Mouse (Mus musculus) bone marrow, adult 2 months (tissue): ENCODE measurements around the gene Capn11. TPM values are rescaled to one million over a fixed set of nuclear protein-coding genes. Genes with fewer than 3 reads are reported as not detected.

Experiments
- H3K27ac ChIP-seq: fragments of 200-500 bp; 2 replicates; pipeline ENCODE4 v1.5.1; 2012; ENCODE audit warnings: low read depth, mild to moderate bottlenecking, control low read depth, inconsistent platforms, low read length; ENCODE audit not compliant: control insufficient read depth, poor library complexity, insufficient read depth
- H3K4me1 ChIP-seq: fragments of 200-500 bp; 2 replicates; pipeline ENCODE4 v1.6.1; 2011; ENCODE audit warnings: low read length; ENCODE audit not compliant: control insufficient read depth, insufficient read depth
- H3K4me3 ChIP-seq: fragments of 200-500 bp; replicated peaks from 2 replicates; pipeline ENCODE3; 2011; ENCODE audit warnings: mild to moderate bottlenecking, low read depth, low read length, control low read depth; ENCODE audit not compliant: control insufficient read depth
- CTCF ChIP-seq: fragments of 200-500 bp; IDR thresholded peaks from 2 replicates; pipeline ENCODE4 v1.5.1; 2011; ENCODE audit warnings: low read length, control low read depth; ENCODE audit not compliant: control insufficient read depth, insufficient read depth
- POLR2A ChIP-seq: fragments of 200-500 bp; IDR thresholded peaks from 2 replicates; pipeline ENCODE4 v1.6.1; 2011; ENCODE audit warnings: low read depth, mild to moderate bottlenecking, control low read depth, low read length, borderline replicate concordance; ENCODE audit not compliant: control insufficient read depth
- WGBS: fragments of 180-500 bp; shearing (Covaris S2); methylation state at CpG from one replicate; pipeline ENCODE4 v1.1.7; 2018; 5-methylcytosine and 5-hydroxymethylcytosine counted together
- polyA plus RNA-seq: library from polyadenylated mRNA; stranded (reverse); fragments of >200 nt; gene quantifications from 2 replicates; pipeline ENCODE4 v1.2.4, GENCODE M21; 2011; ENCODE audit warnings: low replicate concordance; ENCODE audit not compliant: missing spikeins, insufficient read depth, insufficient read length

Capn11 gene
- polyA plus RNA-seq, result 6.7 TPM in 1 of 2 replicates, not detected in the other

DNA sequence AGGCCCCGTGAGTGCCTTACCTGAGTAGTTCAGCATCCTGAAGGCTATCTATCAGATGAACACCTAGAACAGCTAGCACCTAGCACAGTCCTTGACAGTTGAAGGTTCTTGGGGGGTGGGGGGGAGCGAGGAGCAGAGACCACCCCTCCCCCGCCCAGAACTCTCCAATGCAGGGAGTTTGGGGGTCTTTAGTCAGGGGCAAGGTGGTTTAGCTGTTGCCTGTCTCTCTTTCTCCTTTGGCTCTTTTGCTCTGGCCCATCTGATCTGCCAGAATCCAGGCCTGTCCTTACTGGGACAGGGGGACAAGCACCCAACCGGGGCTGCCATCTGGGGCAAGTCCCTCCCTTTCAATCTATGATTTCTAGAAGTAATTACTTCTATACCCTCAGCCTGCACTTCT, at the start of gene Capn11:
Gene Capn11, minus strand, starts transcription at position 101 of the 400 bp plus-strand sequence.
- TF ChIP-seq CTCF (no peak), POLR2A (no peak)
- 78% methylated on average over 4 of the region's 4 CpGs for WGBS
- Histone ChIP-seq H3K27ac (no peak within 1 kb of the TSS), H3K4me3 (no peak within 1 kb of the TSS), H3K4me1 (no peaks in the 10 kb centered on the region)

DNA sequence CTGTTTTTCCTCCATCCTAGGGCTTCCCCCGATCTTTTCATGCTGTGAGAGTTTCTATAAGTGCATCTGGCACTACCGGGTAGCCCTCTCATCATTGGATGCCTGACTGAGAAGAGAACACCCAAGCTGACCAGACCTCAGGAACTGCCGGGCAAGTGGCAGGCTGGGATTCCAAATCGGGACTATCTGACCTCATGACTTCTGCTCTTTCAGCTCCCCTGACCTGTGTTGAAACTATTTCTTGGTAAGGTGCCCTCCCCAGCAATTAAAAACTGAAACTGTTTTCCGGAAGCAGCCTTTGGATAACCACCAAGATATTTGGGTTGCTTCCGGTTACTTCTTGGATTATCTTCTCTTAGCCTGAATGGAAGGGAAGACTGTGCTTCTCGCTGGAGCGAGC, 49.1 kb upstream of the Capn11 start:
- Histone ChIP-seq H3K4me1 (peaks cover 2% of the 10 kb centered on the region; the same call in 1 of the 2 replicates), H3K4me3 (no peak overlapping the region), H3K27ac (no peak overlapping the region)
- TF ChIP-seq POLR2A (no peak), CTCF (no peak)
- WGBS, result 81% methylated on average over 8 of the region's 8 CpGs

DNA sequence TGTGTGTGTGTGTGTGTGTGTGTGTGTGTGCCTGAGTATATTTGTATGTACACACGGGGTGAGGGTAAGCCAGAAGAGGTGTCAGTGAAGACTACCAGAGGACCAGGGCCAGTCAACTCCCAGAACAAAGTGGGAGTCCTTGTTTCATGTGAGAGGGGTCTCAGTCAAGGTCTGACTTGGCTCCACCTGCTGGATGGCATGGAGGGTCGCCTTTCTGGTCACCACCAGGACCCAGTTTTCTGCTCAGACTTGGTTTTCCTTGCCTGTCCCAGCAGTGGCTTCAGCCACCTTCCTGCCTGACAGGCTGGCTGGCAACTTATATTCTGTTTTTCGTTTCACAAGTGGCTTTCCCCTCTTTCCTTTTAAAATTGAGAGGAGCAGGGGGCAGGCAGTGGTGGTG, 48.3 kb upstream of the Capn11 start:
- Histone ChIP-seq H3K4me3 (no peak overlapping the region), H3K4me1 (peaks cover 2% of the 10 kb centered on the region; the same call in 1 of the 2 replicates), H3K27ac (no peak overlapping the region)
- 22% methylated on average over 3 of the region's 3 CpGs for WGBS
- no peak for TF ChIP-seq POLR2A
- TF ChIP-seq CTCF, result no peak

DNA sequence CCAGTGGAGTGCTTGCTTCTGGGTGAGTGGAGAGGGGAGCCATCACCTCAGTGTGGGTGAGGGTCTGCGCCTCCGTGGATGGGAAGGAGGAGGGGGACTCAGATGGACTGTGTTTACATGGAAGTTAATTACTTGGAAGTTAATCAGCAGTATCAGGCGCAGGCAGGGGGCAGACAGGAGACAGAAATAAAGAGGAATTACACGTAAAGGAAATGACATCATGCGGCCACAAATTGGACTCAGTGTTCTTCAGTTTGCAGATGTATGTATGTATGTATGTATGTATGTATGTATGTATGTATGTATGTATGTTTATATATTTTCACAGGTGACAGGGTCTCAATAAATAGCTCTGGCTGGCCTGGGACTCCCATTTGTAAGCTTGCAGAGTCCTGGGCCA, 47.7 kb upstream of the Capn11 start:
- no peak overlapping the region for H3K27ac ChIP-seq
- TF ChIP-seq POLR2A (no peak), CTCF (no peak)
- H3K4me3 ChIP-seq, result no peak overlapping the region
- 16% methylated on average over 5 of the region's 5 CpGs for WGBS
- H3K4me1 ChIP-seq, result peaks cover 2% of the 10 kb centered on the region; the same call in 1 of the 2 replicates

DNA sequence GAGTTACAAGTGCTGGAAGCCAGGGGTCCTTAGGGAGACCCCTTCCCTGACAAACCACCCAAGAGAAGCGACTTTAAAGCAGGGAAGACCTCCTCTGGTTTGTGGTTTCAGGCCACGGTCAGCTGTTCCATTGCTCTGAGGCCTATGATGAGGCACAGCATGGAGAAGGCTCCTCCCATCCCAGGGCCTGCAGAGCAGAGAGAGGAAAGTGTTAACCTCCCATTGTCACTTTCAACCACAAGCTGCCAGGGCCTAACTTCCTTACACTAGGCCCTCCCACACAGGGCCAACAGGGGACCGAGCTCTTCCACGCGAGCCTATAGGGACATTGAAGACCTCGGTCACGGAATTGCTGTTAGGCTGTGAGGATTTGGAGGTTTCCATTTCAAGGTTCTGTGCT, 44.1 kb upstream of the Capn11 start:
- Histone ChIP-seq H3K4me3 (no peak overlapping the region), H3K27ac (no peak overlapping the region), H3K4me1 (peaks cover 2% of the 10 kb centered on the region; the same call in 1 of the 2 replicates)
- TF ChIP-seq CTCF (no peak), POLR2A (no peak)
- 7% methylated on average over 7 of the region's 7 CpGs for WGBS

DNA sequence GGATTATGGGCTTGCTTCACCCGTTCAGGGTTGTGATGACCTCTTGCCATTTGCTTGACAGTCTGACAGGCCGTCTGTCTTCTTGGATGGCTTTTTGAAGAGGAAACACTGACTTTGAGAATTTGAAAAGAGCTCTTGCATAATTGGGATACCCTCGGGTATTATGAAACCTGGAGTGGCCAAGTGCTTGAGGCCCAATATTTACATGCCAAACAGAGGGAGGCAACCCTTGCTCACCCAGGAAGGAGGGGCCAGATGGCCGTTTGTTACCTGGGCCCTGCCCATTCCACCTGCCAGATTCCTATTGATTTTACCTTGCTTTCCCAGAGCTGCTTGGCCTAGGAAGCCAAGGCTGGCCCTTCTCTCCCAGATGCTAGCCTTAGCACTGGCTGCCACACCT, 43.1 kb upstream of the Capn11 start:
- Histone ChIP-seq H3K27ac (no peak overlapping the region), H3K4me3 (no peak overlapping the region), H3K4me1 (peaks cover 2% of the 10 kb centered on the region; the same call in 1 of the 2 replicates)
- TF ChIP-seq POLR2A, result no peak
- TF ChIP-seq CTCF, result no peak
- 32% methylated on average over 4 of the region's 4 CpGs for WGBS

DNA sequence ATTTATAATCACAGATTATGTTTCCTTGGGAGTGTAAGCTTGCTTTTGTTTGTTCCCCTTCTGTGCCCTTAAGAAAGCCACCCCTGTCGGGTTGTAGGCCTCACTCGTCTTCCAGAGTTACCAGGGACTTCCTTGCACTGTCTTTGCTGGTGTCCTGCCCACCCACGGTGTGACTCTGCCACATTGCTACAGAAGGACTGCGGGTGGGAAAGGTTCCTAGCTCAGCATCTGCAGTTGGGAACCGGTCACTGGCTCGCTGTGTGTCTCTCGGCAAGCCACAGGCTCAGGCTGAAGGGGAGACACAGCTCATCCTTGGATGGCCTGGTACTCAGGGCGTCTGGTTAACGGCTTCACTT, 42.1 kb upstream of the Capn11 start:
- WGBS, result 65% methylated on average over 9 of the region's 9 CpGs
- Histone ChIP-seq H3K4me1 (peaks cover 2% of the 10 kb centered on the region; the same call in 1 of the 2 replicates), H3K27ac (no peak overlapping the region), H3K4me3 (no peak overlapping the region)
- TF ChIP-seq CTCF (no peak), POLR2A (no peak)

DNA sequence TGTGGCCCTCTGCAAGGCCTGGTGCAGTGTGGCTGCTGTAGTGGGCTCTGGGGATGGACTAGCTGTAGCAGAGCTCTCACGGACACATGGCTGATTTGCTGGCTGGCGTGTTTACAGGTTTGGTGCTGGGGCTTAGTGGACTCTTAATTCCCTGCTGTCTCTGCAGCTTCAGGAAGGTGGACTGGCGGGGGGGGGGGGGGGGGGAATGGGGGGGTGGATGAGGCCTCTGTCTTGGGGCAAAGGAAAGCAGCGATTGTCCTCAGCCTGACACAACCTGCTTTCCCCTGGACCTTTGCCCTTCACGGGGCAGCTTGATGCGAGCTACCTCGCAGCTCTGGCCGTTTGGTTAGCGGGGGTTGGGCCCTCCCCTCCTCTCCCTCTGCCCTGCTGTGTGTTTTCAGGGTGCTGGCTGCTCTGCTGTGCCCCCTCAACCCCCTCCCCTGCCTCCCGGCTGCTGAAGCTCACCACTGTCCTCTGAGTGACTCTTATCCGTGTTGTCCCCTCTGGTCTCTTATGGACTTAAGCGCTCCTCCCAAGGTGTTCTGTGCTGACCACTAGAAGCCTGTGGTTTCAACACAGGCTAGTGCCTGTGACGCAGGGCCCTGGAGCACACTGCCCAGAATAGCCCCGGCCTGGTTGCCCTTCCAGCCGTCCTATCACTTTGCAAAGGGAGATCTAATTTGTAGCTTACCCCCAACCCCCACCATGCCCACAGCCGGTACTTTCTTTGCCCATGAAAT, 41.5 kb upstream of the Capn11 start:
- TF ChIP-seq CTCF (no peak), POLR2A (no peak)
- Histone ChIP-seq H3K27ac (no peak overlapping the region), H3K4me3 (no peak overlapping the region), H3K4me1 (peaks cover 2% of the 10 kb centered on the region; the same call in 1 of the 2 replicates)
- 75% methylated on average over 10 of the region's 16 CpGs for WGBS
